Mouse (Mus musculus) T-helper 1 cell (primary cell): ENCODE data around the gene Slc5a8.

ENCODE experiments used
- in situ Hi-C: fragments of 300-600 bp; cut with MboI, MseI; formaldehyde crosslinking; loops from one replicate; pipeline ENCODE4 v1.15.1; 2025; ENCODE audit warnings: high pct_unique_total_duplicates

Slc5a8 gene

DNA sequence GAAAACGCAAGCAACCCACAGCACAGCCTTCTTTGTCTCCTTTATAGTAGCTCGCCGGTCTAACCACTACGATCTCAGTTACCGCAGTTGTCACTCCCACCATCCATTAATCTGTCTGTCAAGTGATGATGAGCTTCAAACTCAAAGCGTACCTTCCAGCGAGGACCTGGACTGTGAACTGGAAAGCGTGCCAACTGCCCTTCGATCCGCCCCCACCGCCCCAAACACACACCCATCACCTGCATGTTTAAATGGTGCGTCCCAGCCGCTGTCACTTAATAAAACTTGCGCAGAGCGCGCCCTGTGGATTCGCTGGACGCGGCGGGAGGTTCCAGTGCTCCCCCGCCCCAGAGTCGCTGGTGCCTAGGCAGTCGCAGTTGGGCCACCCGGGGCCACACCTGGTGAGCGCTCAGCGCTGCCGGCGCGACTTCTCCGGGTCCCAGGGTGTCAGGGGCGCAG is at the start of gene Slc5a8:
Gene Slc5a8, plus strand, starts transcription at position 361 of the 459 bp plus-strand sequence.
- in situ Hi-C loops = no loop called here

- in situ Hi-C loops = no loop called here
These were observed 36.8 kb upstream of the Slc5a8 start for GRCm38 (mm10) chr10:88848876-88849476.

DNA sequence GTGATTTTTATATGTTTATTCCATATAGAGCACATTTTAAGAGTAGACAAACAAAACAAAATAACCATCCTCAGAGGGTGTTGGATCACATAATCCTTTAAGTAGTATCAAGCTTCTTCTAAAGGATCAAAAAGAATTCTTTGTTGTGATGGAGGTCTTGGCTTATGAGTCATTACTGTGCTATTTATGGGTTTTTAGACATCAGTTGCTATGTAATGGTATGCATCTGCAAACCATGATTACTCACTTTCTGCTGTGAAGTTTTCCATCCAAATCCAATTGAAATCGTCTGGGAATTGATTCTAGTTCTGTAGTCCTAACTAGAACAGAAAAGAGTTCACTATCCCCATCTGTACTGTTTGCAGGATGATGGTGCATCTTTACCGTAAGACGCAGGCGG is 35.8 kb upstream of the Slc5a8 start:
- in situ Hi-C loops = no loop called here

GRCm38 (mm10) chr10:88853326-88853725 is 32.5 kb upstream of the Slc5a8 start:
- in situ Hi-C loops = no loop called here

- in situ Hi-C loops = loop anchor here (10.0 kb wide), 1 partner anchor 1616 kb away; no protein-coding TSS in a partner anchor
These were observed 24.9 kb upstream of the Slc5a8 start for GRCm38 (mm10) chr10:88860911-88861310.

- in situ Hi-C loops = loop anchor here (10.0 kb wide), 1 partner anchor 1617 kb away; no protein-coding TSS in a partner anchor
These were observed 24.4 kb upstream of the Slc5a8 start for GRCm38 (mm10) chr10:88861416-88861815.

- in situ Hi-C loops = loop anchor here (10.0 kb wide), 1 partner anchor 1617 kb away; no protein-coding TSS in a partner anchor
These were observed 23.5 kb upstream of the Slc5a8 start for GRCm38 (mm10) chr10:88862293-88862692.

DNA sequence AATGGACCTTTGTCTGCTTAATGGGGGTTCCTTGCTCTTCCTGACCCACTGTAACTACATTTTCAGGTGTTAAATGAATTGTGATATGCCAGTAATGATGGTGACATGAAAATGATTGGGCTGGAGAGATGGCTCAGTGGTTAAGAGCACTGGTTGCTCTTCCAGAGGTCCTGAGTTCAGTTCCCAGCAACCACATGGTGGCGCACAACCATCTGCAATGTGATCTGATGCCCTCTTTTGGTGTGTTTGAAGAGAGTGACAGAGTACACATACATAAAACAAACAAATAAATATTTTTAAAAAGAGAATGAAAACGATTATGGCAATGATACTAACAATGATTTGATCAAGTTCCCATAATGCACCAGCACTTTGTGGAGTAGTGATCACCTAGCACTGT is 19.8 kb upstream of the Slc5a8 start:
- in situ Hi-C loops = loop anchor here (10.0 kb wide), 1 partner anchor 1621 kb away; no protein-coding TSS in a partner anchor

DNA sequence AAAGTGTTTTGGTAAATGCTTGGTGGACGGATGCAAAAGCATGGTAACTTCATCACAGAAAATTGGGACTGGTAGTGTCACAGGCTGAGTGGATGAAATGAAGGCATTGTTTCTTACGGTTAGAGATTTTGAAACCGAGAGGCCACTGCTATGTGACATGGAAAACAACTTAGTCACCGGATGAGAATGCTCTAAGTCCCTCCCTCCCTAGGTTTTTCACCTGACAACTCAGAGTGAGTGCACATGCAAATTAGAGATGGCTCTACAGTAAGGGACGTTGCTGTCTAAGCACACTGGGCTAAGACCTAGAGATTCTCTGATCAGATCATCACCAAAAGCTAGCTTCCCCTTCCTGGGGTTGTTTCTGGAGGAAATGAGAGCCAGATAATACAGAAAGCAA is 10.9 kb upstream of the Slc5a8 start:
- in situ Hi-C loops = no loop called here

DNA sequence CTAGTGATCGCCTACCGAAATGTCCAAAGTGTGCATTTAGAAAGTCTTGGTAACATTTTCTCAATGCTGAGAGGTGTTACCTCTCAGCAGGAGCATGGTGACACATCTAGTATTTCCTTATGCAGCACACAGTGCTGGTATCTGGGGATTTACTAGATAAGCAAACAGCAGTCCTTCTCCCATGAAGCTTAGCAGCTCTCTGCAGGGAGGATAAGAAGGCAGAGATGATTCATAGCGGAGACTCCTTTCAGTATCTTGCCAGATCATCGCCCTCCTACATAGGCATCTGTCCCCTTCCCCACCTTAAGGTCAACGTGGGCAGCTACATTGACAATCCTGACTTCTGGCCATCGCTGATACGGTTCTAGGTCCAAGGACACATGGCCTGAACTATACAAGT is 8.4 kb upstream of the Slc5a8 start:
- in situ Hi-C loops = no loop called here

GRCm38 (mm10) chr10:88883721-88884120 is 2.1 kb upstream of the Slc5a8 start:
- in situ Hi-C loops = no loop called here

- in situ Hi-C loops = no loop called here
These were observed 956 bp upstream of the Slc5a8 start for GRCm38 (mm10) chr10:88884836-88885235.

GRCm38 (mm10) chr10:88886114-88886513 is 322 bp downstream of the Slc5a8 start:
- in situ Hi-C loops = no loop called here

GRCm38 (mm10) chr10:88888376-88888775 is 2.6 kb downstream of the Slc5a8 start:
- in situ Hi-C loops = no loop called here

- in situ Hi-C loops = no loop called here
These were observed 5.6 kb downstream of the Slc5a8 start for GRCm38 (mm10) chr10:88891410-88891809.

- in situ Hi-C loops = no loop called here
These were observed 6.8 kb downstream of the Slc5a8 start for GRCm38 (mm10) chr10:88892560-88893087.

- in situ Hi-C loops = no loop called here
These were observed 11.2 kb downstream of the Slc5a8 start for GRCm38 (mm10) chr10:88897032-88897431.

GRCm38 (mm10) chr10:88949649-88950296 is 64.0 kb downstream of the Slc5a8 start:
- in situ Hi-C loops = loop anchor here (10.0 kb wide), 1 partner anchor 175 kb away; no protein-coding TSS in a partner anchor

GRCm38 (mm10) chr10:88950297-88950653 is 64.5 kb downstream of the Slc5a8 start:
- in situ Hi-C loops = no loop called here

DNA sequence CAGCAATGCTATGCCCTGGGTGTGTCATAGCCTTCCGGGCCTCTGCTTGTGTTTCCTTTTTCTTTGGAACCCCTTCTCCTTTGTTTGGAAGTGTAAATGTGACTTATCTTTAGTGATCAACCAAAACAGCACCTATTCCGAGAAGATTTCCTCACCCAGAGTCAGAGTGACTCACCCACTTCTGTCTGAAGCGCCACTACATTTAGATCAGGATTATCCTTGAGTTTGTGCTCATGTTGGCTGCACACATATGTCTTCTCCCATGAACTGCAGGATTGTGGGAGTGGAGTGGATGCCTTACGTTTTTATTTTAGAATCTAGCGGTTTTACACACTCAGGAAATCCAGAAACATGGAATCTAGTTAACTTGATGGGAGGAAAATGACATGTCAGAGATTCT is 75.0 kb downstream of the Slc5a8 start:
- in situ Hi-C loops = no loop called here

DNA sequence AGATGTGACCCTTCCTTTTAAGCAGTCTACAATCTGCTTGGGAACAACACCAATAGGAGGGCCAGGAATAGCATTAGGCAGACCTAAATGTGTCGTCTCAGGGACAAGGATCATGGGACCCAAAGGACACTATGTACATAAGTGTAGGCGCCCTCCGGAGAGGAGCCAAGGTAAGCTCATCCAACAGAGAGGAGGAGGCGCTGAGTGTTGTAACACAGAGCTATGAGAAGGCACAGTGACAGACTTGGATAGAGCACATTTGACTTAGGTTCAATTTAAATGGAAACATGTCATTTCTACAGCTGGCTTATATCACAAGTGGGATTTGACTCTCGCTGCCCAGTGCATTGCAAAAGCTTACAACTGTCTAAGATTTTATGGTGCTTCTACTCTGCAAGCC is 82.8 kb downstream of the Slc5a8 start:
- in situ Hi-C loops = no loop called here

DNA sequence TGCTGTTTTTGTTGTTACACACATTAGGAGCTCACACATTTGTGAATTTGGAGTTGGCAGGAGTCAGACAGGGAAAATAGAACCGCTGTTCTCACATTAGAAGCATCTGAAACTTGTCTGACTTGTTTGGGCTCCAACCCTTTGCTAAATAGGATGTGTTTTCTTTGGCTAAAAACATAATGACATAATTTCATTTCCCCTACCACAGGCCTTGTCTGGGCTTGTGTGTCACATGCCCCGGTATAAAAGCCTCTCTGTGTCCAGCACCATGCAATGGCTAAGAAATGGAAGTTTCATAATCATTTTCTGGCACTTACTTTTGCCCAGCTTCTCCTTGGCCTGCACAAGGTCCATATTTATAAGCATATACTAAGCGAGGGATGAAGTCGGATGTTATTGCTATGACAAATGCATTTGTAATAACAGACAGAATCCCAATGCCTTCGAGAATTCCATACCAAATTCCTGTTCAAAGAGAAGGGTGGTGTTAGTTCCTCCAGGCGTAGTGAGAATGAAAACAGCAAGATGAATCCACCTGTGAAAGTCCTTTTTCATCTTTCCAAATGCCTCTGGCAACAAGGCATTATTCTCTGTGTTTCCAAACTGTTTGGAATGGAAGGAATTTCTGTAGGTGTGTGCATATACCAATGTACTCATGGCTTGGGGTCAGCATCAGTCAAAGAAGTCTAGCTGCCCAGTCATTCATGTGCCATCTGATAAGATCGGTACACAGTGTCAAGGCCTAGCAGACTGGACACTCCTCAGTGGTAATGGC is 85.3 kb downstream of the Slc5a8 start:
- in situ Hi-C loops = no loop called here
